Mouse (Mus musculus) kidney, embryonic 16.5 days (tissue): ENCODE measurements around the gene Ints14. TPM values are rescaled to one million over a fixed set of nuclear protein-coding genes. Genes with fewer than 3 reads are reported as not detected.

Experiments
- microRNA-seq: library from miRNA; unstranded; fragments of <30 nt; microRNA quantifications from one replicate; pipeline ENCODE4, GENCODE M21; 2016
- polyA plus RNA-seq: library from polyadenylated mRNA; unstranded; fragments of >200 nt; fragmentation: Nextera tagmentation; extraction: Ambion mirVana; gene quantifications from 2 replicates; pipeline ENCODE4 v1.2.1, GENCODE M21; 2015

Gene Ints14
- polyA plus RNA-seq, 1 experiment from 2014 or later: 66.8 TPM

Small RNA genes lying within 50 kb of the gene (microRNA-seq; reads per million reads assigned to microRNA genes)
- not detected for gene Gm25640

Other genes starting within 250 kb of the Ints14 start
- 632 and 680 TPM in 2 replicates for gene Rab11a, start 223.1 kb upstream of the Ints14 start, polyA plus RNA-seq
- 5.0 and 5.2 TPM in 2 replicates for gene Dennd4a, start 149.6 kb upstream of the Ints14 start, polyA plus RNA-seq
- gene Slc24a1, start 9.3 kb upstream of the Ints14 start, polyA plus RNA-seq: 0.08 TPM in 1 of 2 replicates, not detected in the other
- 91.8 and 97.9 TPM in 2 replicates for gene Hacd3, start 60.8 kb downstream of the Ints14 start, polyA plus RNA-seq
- gene Dpp8, start 71.5 kb downstream of the Ints14 start, polyA plus RNA-seq: 37.7 and 39.5 TPM in 2 replicates
- 10.9 and 12.0 TPM in 2 replicates for gene Igdcc4, start 140.6 kb downstream of the Ints14 start, polyA plus RNA-seq
- gene Igdcc3, start 180.3 kb downstream of the Ints14 start, polyA plus RNA-seq: 3.2 and 3.3 TPM in 2 replicates
- 7.4 and 8.6 TPM in 2 replicates for gene Parp16, start 234.4 kb downstream of the Ints14 start, polyA plus RNA-seq